Mouse (Mus musculus) ZHBTc4 (cell line): ENCODE measurements at regions not wholly inside any gene's neighbourhood (a gene's known extent, or its start where the extent isn't known, plus 50 kb on each side); places are given as distances from the start of the nearest gene placed in this dataset.

Experiments
- DNase-seq: peaks from one replicate; pipeline ENCODE4 v3.0.0-alpha.2; 2011; ENCODE audit warnings: low read depth, low spot score

GRCm38 (mm10) chr14:24827381-24828031 is 340.6 kb downstream of the Rps24 start:
- no peak for DNase-seq

DNA sequence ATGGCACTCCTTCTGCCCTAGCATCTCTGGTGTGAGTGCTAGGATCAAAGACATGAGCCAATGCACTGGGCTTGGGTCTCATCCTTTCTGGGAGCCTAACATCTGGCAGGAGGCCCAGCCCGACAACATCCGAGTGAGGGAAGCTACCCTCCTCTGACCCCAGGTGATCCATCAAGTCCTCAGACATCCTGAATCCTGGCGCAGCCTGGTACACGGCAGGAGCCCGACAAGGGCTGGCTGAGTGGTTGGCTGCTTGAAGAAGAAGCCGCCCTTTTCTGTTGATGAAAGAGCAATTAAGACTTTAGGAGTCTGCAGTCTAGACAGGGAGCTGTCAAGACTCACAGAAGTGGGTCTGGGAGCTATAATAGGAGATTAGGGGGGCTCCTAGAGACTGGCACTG is 342.1 kb downstream of the Rps24 start:
- DNase-seq: no peak

- DNase-seq: no peak
These were observed 346.3 kb downstream of the Rps24 start for GRCm38 (mm10) chr14:24833211-24833610.

GRCm38 (mm10) chr14:24838219-24838618 is 351.3 kb downstream of the Rps24 start:
- DNase-seq: no peak

DNA sequence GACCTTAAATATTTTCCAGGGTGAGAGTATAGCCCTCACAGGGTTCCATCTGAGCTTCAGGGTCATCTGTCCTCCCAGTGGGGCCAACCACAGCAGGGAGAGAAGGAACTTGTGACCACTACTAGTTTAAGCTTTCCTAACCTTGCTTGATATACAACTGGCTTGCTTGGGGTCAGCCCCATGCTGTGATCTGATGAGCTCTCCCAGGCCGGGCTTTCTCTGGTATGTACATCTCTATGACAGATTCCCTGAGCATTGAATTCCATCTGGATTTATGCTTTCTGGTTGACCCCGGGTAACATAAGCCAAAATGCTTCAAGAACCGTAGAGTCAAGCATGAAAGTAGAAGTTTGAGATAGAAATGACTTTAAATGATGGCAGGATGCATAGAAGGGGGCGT is 352.1 kb downstream of the Rps24 start:
- DNase-seq: no peak

DNA sequence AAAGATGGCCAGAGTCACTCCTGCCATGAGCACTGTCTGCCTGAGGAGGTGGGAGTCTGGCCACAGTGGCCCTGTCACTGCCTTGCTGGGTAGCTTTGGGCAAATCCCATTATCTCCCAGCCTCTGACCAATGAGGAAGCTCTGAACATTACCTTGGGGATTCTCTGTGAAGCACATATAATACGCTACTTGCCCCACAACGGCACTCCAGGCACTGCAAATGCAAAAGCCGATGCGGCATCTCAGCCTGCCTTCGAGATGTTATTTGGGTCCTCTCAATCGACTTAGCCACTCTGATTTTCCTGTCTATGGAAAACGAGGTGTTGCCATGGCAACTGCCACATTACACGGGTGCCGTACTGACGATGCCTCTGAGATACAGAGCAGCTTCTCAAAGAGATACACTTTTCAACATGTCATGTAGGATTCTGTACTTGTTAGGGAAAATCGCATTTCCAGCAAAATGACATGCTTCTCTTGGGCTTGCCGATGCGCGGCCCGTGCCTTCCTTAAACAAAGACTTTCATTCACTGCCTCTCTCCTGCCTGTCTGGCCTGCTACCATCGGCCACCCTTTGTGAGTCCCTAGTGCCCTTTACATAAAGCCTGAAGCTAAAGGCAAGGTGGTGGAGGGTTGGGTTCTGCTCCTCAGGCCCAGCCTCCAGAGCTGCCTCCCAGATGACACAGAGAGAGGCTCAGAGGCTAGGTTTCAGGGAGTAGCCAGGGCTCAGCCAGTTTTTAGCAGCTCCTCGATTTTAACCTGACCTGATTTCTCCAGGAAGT is 355.0 kb downstream of the Rps24 start:
- peak; percentile 27 for DNase-seq

- no peak for DNase-seq
These were observed 356.7 kb downstream of the Rps24 start for GRCm38 (mm10) chr14:24843626-24844025.

DNA sequence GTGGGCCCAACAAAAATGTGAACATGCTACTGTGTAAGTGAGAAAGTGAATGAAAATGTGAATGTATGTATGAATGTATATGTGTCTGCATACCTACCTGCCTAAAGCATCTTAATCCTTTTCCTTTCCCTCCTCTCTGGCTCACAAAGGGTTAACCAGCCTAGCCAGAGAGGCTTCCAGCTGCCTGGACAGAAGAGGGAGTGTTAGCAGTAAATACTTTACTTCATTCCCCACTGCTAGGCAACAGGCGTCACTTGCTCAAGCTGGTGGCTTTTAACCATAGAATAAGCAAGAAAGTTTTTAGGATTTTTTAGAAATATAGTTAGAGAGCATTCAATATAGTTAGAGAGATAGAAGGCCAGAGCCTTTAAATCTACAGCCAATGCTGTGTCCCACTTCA is 363.6 kb downstream of the Rps24 start:
- no peak for DNase-seq

DNA sequence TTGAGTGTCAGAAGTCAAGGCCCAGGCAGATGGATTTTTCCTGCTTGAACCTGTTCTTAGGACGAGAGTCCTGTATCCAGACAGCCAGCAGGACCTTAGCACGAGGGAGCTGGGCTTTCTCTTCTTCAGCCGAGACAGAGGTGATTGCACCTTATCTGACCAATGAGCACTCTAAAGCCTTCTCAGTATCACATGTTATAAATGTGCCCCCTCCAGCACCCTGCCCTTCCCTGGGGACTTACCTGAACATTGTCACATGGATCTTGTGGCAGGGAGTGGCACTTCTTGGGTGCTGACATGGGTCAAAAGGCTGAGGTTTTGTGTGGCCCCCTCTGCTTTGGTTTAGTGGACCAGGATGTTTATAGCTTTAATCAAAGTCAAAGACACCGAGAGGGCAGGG is 367.5 kb downstream of the Rps24 start:
- DNase-seq: no peak

DNA sequence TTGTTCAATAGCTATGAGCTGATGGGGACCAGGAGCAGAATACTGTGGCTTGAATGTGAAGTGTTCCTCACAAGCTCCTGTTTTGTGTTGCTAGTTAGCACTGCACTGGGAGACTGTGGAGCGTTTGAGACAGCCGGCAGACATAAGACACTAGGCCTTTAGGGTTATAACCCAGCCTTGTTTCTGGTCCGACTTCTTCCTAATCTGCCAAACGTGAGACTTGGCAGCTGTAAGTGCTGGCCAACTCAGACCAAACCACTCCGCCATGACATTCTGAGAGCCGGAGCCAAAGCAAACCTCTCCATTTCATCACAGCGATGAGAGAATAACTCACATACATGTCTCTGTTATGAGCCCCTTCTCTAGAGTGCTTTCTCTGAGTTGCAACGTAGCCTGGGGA is 375.2 kb downstream of the Rps24 start:
- no peak for DNase-seq

DNA sequence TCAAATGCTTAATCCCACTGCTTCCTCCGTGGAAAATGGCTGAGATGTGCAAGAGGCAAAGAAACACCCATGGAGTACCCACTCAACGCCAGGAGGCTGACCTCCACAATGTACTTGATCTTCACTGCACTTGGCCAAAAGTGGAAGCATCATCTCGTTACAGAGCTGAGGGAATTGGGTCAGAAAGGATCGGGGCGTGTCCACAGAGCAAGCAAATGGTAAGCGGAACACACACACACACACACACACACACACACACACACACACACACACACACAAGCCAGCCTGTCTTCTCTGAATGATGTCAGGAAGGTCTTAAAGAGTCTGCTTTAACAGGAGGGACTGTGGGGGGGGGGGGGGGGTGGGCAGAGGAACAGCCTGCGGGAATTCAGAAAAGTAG is 375.7 kb downstream of the Rps24 start:
- DNase-seq: no peak

DNA sequence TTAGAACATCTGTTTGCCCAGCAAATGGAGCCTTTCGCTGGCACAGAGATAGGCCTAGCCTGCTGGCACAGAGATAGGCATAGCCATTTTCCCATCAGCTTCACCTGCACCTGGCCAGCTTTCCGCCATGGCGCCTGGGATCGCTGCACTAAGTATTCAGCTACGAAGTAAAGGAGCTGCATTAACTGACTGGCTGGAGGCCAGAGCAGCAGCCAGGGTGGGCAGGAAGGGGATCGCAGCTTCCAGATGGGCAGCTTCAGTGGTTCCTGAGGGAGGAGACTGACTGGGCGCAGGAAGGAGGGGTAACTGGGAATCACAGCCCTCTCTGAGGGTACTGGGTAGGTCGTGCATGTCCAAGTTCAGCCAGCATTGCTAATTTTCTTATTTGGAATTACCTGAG is 376.2 kb downstream of the Rps24 start:
- no peak for DNase-seq

DNA sequence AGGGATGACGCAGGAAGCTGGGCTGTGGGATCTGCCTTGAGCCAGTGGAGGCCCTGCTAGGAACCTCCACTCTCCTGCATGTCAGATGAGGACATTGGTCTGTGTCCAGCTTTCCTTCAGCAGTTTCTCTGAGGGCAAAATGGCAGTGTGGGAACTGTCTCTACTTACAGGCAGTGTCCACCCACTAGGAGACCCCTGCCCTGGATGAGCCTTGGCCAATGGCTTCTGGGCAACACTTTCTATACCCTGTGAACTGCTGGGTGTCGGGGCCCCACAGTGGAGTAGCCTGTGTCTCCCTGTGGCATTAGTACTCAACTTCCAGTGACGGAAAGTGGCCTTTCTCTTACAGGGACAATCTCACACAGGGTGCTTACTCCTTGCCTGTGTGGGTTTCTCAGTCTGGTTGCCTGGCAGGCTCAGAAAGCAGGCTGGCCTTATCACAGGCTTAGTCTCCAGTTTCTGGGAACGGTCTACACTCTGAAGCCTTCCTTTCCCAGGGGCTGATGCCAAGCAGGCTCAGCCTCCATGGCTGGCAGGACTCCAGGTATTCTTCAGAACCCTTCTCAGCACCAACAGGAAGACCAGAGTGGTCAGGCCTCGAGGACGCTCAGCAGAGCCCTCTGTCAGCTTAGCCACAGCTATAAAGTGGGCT is 378.8 kb downstream of the Rps24 start:
- DNase-seq: no peak

- DNase-seq: no peak
These were observed 380.9 kb downstream of the Rps24 start for GRCm38 (mm10) chr14:24867816-24868215.

GRCm38 (mm10) chr14:24868756-24869155 is 381.8 kb downstream of the Rps24 start:
- no peak for DNase-seq

DNA sequence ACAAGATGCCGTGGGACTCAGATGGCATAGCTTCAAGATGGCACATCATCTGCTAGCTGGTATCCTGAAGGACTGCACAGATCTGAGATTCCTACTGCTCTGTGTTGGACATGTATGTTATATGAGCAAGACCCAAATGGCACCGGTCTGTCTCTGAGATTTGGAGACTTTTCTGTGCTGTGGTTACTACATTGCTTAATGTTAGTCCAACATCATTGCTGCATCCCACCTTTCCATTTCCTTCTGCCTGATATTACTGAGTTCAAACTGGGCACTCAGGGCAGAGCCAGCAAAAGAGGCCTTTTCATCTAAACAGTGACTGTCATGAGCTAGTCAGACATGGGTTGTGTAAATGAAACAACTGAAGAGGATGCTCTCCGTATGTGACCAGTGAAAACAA is 383.3 kb downstream of the Rps24 start:
- DNase-seq: no peak

DNA sequence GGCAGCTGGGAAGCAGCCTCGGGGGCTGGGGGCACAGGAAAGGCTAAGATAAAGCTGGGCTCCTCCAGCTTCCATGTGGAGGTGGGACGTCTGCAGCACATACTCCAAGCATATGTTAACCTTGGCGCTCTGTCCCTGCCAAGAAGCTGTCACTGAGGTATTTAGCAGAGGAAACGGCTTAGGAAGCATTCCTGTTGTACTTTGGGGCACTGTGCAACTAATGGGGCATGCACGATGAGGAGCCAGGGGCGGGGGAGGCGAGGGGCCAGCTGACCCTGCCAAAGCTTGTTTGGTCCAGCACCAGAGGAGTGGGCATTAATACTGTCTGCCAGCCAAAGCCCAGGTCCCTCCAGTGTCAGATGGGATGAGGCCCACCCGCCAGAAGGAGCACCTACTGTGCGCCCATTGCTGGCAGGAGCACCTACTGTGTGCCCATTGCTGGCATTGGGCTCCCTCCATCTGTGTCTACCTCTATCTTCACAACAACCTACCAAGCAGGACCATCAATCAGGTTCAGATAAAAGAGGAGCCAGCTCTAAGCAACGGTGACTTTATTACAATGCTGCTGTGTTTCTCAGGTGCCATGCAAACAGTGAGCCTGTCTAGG is 384.6 kb downstream of the Rps24 start:
- no peak for DNase-seq

- DNase-seq: peak; percentile 16
These were observed 386.0 kb downstream of the Rps24 start for GRCm38 (mm10) chr14:24872931-24873330.

GRCm38 (mm10) chr14:24873406-24873805 is 386.5 kb downstream of the Rps24 start:
- no peak for DNase-seq

DNA sequence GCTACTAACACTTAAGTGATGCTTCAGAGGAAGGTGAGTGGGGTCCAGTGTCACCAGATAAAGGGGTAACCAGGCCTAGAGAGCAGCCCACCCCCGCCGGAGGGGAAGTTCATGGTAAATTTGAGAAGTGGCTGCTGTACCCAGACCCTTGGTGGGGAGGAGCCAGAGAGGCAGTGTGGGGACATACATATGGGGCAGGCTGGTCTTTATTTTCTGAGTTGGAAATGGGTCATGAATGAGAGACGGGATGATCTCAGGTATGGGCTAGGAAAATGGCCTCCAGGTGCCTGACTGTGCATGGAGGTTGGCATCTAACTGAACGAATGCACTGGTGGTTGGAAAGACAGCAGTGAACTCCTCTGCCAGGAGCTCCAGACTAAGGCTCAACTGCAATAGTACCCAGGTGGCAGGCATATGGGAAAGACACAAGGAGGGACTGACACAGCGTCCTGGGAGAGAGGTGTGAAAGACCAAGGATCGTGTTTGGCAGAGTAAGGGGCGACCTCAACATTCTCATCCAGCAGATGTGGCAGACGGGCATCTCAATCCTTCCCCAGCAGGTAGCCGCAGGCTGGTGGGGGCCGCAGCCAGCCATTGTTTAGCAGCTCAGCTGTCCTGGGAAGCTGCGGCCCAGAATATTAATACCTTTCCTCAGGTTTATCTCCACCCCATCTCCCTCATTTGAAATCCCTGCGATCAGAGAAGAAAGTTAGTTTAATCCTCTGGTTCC is 387.7 kb downstream of the Rps24 start:
- no peak for DNase-seq

- no peak for DNase-seq
These were observed 388.2 kb downstream of the Rps24 start for GRCm38 (mm10) chr14:24875156-24875545.

DNA sequence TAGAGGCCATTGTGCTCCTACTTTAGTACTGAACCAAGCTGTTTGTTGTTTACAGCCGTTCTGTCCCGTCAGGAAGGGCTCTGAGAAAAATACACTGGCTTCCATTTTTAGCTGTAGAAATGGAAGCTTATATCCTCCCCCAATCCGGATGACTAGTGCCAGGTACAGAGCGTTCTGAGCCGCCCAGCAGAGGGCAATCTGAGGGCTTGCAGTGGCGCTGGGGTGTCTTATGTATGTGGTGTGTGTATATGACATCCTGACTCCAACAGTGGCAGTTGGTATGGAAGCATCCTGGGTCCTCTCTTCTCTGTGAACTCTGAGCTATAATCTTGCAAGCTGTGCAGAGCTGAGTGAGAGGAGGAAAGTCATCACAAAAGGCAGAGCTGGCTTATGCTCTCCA is 389.0 kb downstream of the Rps24 start:
- DNase-seq: no peak
